Mouse (Mus musculus) kidney, adult 2 months (tissue): ENCODE data around the gene St3gal3. TPM values are rescaled to one million over a fixed set of nuclear protein-coding genes. Genes with fewer than 3 reads are reported as not detected.
A peak's percentile ranks its signal among the peaks of the same experiment; 100 is the strongest.

Experiments
- DNase-seq: peaks from one replicate; pipeline ENCODE4 v3.0.0; 2021
- H3K27ac ChIP-seq: fragments of 200-500 bp; 2 replicates; pipeline ENCODE4 v1.5.1; 2012; ENCODE audit warnings: low read depth, low read length, control low read depth, inconsistent platforms; ENCODE audit not compliant: insufficient read depth
- H3K27me3 ChIP-seq: fragments of 200-500 bp; replicated peaks from 2 replicates; pipeline ENCODE4 v1.6.1; 2012; ENCODE audit warnings: mild to moderate bottlenecking, moderate library complexity, low read length, inconsistent platforms; ENCODE audit not compliant: control insufficient read depth, insufficient read depth
- H3K36me3 ChIP-seq: fragments of 200-500 bp; 2 replicates; pipeline ENCODE4 v1.6.1; 2012; ENCODE audit warnings: mild to moderate bottlenecking, moderate library complexity, low read length, inconsistent platforms; ENCODE audit not compliant: control insufficient read depth, insufficient read depth
- H3K4me1 ChIP-seq: fragments of 200-500 bp; 2 replicates; pipeline ENCODE4 v1.6.1; 2011; ENCODE audit warnings: low read length; ENCODE audit not compliant: control insufficient read depth, insufficient read depth
- H3K4me3 ChIP-seq: fragments of 200-500 bp; 2 replicates; pipeline ENCODE4 v1.5.1; 2011; ENCODE audit warnings: mild to moderate bottlenecking, low read depth, low read length, control low read depth; ENCODE audit not compliant: insufficient read depth
- CTCF ChIP-seq: fragments of 200-500 bp; conservative IDR thresholded peaks from 2 replicates; pipeline ENCODE4 v1.5.1; 2011; ENCODE audit warnings: low read depth, mild to moderate bottlenecking, control low read depth, low read length, moderate library complexity, mixed read lengths; ENCODE audit not compliant: insufficient read depth, insufficient read length
- POLR2A ChIP-seq: fragments of 200-500 bp; IDR thresholded peaks from one replicate; pipeline ENCODE4 v1.6.1; 2011; ENCODE audit warnings: low read depth, low read length, control low read depth
- WGBS: fragments of 180-500 bp; shearing (Covaris S2); methylation state at CpG from one replicate; pipeline ENCODE4 v1.1.7; 2018; 5-methylcytosine and 5-hydroxymethylcytosine counted together
- polyA plus RNA-seq: library from polyadenylated mRNA; depleted of rRNA; stranded (reverse); fragments of >200 nt; gene quantifications from 2 replicates; pipeline ENCODE4 v1.2.3, GENCODE M21; 2012; rRNA removed

Gene St3gal3
- polyA plus RNA-seq: 49.1 and 50.7 TPM in 2 replicates

- H3K27ac ChIP-seq: peak within 1 kb of the TSS; percentile 68
- peak; percentile 98 for DNase-seq
- under 1% methylated on average over 84 of the region's 84 CpGs for WGBS
- H3K4me1 ChIP-seq: peaks cover 20% of the 10 kb centered on the region
- H3K36me3 ChIP-seq: no peaks in the 10 kb centered on the region; the same call in 1 of the 2 replicates
- TF ChIP-seq CTCF (no peak), POLR2A (peak; percentile 6)
- H3K27me3 ChIP-seq: no peaks in the 10 kb centered on the region
- H3K4me3 ChIP-seq: peak within 1 kb of the TSS; percentile 96
Measured at GRCm38 (mm10) chr4:118134485-118135365, at the start of gene St3gal3. Gene St3gal3 (minus strand): TSS chr4:118134914.

DNA sequence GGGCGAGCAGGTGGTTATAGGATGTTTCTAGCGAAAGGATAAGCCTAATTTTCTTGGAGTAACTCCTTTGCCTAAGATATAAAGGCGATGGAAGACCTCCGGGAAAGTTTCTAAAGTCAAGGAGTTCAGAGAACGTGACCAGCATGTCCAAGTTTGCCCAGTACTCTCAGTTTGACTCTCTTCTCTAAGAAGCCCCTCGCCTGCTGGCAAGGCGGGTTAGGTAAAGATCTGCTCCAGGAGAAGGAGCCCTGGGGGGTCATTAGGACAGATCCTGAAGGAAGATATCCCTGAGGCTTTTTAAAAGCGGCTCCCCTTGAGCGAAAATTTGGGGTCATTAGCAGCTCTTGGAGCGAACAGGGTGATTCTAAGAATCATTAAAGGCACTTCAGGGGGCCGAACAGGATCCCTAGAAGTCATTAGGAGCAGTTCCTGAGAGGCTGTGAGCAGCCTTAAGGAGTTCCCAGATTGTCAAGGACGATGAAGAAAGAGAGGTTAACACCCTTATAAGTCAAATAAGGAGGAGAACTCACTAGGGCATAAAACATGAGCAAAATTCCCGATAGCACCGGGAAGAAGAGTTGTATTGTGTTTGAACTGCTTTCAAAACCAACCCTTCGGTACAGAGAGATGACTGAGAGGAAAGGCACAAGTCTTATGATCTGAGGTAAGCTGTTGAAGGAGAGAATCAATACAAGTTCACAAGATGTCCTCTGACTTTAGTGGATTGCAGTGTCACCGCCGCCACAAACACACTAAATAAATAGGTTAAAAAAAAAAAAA is 45.8 kb upstream of the St3gal3 start:
- Histone ChIP-seq H3K4me3 (peak overlapping the region; percentile 87), H3K4me1 (peaks cover 9% of the 10 kb centered on the region; the same call in 1 of the 2 replicates), H3K27me3 (no peaks in the 10 kb centered on the region), H3K27ac (peak overlapping the region; percentile 81), H3K36me3 (no peaks in the 10 kb centered on the region)
- TF ChIP-seq POLR2A (no peak), CTCF (no peak)
- DNase-seq: no peak
- 11% methylated on average over 17 of the region's 17 CpGs for WGBS

DNA sequence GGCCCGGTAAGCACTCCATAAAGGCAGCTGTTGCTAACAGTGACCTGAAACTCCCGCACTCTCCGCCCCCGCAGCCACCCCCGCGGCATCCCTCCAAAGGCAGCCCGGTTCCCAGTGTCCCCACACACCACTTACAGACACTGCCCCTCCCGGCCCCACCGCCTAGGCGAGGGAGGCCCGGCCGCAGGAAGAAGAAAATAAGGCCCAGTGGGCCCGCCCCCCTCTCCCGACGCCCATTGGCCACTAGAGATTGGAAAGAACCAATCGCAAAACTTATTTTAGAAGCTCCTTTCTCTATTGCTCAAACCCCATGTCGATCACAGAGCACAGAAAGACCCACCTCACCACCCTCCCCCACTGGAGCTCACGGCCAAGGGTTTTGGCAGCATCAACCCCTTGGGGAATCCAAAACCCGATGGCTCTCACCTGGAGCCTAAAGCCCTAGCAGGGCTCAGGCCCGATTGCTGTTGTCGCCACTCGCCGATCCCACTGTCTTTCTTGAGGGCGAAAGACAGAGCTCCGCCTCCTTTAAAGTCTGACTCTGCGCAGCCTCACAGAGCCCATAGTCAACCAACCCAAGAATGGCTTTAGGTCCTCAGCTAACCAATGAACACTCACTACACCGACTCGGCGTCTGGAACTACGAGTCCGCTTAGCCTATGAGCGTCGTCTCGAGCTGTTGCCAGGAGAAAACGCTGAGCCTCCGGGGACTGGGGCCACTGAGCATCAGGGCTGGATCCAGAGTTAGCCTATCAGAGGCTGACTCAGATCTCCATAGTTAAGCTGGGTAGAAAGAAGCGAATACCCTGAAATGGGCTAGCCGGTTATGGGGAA is 45.0 kb upstream of the St3gal3 start, which contains the start of gene Kdm4a:
Gene Kdm4a (minus strand): TSS at position 577 of the 834 bp plus-strand sequence.
- peak within 1 kb of the TSS; percentile 98 for H3K27ac ChIP-seq
- DNase-seq: peak; percentile 99
- WGBS: under 1% methylated on average over 38 of the region's 38 CpGs

GRCm38 (mm10) chr4:118178952-118179466 is 44.3 kb upstream of the St3gal3 start:
- WGBS: under 1% methylated on average over 12 of the region's 12 CpGs
- no peaks in the 10 kb centered on the region for H3K27me3 ChIP-seq
- H3K4me3 ChIP-seq: peak overlapping the region; percentile 87
- no peak for DNase-seq
- H3K4me1 ChIP-seq: peaks cover 9% of the 10 kb centered on the region; the same call in 1 of the 2 replicates
- peaks cover 6% of the 10 kb centered on the region; the same call in 1 of the 2 replicates for H3K36me3 ChIP-seq
- TF ChIP-seq POLR2A (no peak), CTCF (no peak)
- peak overlapping the region; percentile 15; the same call in 1 of the 2 replicates for H3K27ac ChIP-seq

More for the DNA sequence above, 45.0 kb upstream of the St3gal3 start, which contains the start of gene Kdm4a:
- Histone ChIP-seq H3K4me1 (peaks cover 9% of the 10 kb centered on the region; the same call in 1 of the 2 replicates), H3K27me3 (no peaks in the 10 kb centered on the region), H3K36me3 (peaks cover 2% of the 10 kb centered on the region; the same call in 1 of the 2 replicates), H3K4me3 (peak within 1 kb of the TSS; percentile 87)
- no peak for TF ChIP-seq POLR2A
- no peak for TF ChIP-seq CTCF

GRCm38 (mm10) chr4:118172461-118172860 is 37.7 kb upstream of the St3gal3 start:
- TF ChIP-seq CTCF: no peak
- TF ChIP-seq POLR2A: no peak
- no peak overlapping the region for H3K4me3 ChIP-seq
- no peaks in the 10 kb centered on the region for H3K4me1 ChIP-seq
- no peak overlapping the region for H3K27ac ChIP-seq
- no peak for DNase-seq
- 77% methylated on average over 12 of the region's 12 CpGs for WGBS
- no peaks in the 10 kb centered on the region for H3K27me3 ChIP-seq
- H3K36me3 ChIP-seq: peaks cover 6% of the 10 kb centered on the region; the same call in 1 of the 2 replicates

DNA sequence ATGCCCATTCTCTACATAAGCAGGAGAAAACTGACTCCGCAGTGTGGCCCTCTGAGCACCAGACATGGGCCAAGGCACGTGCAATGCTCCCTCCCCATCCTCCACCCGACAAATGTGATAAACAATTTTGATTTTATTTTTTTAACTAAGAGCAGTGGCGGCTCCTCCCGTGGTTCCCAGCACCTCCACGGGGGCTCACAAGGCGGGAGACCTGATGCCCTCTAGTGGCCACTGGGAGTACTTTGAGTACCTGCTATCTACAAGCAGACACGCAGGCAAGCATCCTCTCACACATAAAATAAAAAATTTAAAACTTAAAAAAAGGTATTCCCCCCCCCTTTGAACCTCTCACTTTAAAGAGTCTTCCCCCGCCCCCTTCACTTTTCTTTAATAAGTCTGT is 36.3 kb upstream of the St3gal3 start:
- no peaks in the 10 kb centered on the region for H3K4me1 ChIP-seq
- no peak for TF ChIP-seq POLR2A
- peak; percentile 47 for TF ChIP-seq CTCF
- WGBS: 84% methylated on average over 9 of the region's 9 CpGs
- H3K27ac ChIP-seq: no peak overlapping the region
- peaks cover 9% of the 10 kb centered on the region; the same call in 1 of the 2 replicates for H3K36me3 ChIP-seq
- H3K4me3 ChIP-seq: no peak overlapping the region
- no peak for DNase-seq
- no peaks in the 10 kb centered on the region for H3K27me3 ChIP-seq
